Mouse (Mus musculus): ENCODE results near the gene Ndufs7. TPM values are rescaled to one million over a fixed set of nuclear protein-coding genes. Genes with fewer than 3 reads are reported as not detected.

The Ndufs7 gene
- 488 and 508 TPM in 2 replicates for polyA plus RNA-seq (2015; fragmentation: Nextera tagmentation; extraction: Ambion mirVana)

DNA sequence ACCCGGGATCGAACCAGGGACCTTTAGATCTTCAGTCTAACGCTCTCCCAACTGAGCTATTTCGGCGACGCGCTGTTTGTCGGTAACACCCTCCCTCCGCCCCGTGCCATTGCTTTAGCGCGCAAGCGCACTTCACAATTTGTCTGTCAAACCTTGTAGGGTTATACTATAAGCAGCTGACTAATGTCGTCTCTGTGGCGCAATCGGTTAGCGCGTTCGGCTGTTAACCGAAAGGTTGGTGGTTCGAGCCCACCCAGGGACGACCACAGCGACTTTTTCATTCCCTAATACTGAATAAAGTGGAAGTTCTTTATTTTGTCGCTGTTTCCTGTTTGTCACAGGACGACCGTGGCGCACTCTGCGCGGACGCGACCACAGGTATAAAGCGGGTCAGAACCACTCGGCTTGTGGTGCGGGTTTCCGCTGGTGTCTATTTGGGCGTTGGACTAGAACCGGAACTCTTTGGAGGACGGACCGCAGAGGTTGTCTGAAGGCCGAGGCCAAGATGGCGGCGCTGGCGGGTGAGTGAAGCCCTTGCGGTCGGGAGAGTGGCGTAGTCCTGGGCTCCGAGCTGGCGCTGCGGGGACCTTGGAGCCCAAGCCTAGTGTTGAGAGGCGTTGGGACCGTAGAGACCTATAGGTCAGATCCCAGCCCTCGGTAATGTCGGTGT is at the start of gene Ndufs7:
Ndufs7 (plus strand) TSS at position 151 of the 670 bp plus-strand sequence.

DNA sequence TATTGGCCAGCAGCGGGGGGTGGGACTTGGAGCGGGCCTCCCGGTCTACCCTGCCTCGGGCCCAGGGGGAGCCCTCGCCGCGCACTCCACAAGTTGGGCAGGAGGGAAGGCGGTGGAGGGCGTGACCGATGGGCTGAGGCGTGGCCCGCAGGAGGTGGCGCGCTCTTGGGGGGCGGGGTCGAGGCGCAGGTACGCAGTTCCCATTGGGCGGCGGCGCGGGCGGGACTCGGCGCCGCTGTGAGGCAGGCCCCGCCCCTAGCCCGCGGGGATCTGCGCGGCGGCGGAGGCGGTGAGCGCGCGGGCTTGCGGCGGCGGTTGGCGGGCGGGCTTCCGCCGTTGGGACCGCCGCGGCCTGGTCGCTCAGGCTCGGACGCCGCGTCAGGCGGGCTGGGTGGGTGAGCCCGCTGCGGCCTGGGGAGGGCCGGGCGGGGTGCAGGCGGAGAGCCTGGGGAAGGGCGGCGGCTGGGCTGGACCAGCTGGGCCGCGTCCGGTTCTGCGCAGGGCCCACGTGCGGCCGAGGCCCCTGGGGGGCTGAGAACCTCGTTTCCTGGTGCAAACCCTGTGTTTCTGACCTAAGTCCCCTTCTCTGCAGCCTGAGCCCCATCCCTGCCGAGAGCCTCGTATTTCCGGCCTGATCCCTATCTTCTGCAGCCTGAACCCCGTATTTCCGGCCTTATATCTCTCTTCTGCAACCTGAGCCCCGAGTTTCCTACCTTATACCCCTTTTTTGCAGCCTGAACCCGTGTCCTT is 22.3 kb upstream of the Ndufs7 start, which contains the start of gene Mum1:
Mum1 (plus strand) TSS at position 19 of the 750 bp plus-strand sequence.

DNA sequence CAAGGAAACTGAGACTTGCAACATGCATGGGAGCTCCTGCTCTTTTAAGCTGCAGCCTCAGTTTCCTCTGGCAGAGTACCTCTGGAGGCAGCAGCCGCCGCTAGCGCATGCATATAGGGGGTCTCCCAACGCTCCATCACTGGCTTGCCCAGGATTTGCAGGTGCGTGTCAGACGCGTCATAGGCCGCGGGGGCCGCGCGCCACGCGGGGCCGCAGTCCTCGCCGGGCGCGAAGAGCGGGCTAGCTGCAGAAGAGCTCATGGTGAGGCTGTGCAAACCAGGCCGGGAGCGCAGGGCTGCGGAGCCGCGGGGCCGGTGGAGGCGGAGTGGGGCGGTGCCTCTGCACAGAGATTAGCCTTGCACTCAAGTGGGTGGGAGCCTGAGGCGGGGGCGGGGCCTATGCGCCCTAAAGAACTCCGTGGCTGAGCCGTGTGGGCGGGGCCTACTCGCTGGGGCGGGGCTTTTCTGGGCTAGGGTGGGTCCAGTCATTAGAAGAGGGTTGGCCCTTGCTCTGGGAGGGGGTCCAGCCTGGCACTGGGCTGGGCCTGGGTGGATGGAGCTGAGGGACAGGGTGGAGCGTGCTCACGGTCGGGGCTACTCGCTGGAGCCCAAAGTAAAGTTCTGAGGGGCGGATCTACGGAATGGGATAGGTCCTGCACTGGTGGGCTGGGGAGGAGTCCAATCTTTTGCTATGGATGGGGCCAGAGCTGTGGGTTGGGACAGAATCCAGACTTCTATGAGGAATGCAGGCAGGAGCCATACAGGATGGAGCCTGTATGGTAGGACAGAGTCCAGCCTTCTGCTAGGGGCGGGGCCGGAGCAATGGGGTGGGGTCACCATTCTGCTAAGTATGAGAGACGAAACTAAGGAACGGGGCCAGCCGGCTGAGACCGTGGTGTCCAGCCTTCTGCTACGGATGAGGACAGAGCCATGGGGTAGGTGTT is 12.0 kb downstream of the Ndufs7 start, which contains the start of the genes Gamt and Dazap1:
Gamt (minus strand) TSS at position 371 of the 943 bp plus-strand sequence.
Dazap1 (plus strand) TSS at position 845 of the 943 bp plus-strand sequence.

DNA sequence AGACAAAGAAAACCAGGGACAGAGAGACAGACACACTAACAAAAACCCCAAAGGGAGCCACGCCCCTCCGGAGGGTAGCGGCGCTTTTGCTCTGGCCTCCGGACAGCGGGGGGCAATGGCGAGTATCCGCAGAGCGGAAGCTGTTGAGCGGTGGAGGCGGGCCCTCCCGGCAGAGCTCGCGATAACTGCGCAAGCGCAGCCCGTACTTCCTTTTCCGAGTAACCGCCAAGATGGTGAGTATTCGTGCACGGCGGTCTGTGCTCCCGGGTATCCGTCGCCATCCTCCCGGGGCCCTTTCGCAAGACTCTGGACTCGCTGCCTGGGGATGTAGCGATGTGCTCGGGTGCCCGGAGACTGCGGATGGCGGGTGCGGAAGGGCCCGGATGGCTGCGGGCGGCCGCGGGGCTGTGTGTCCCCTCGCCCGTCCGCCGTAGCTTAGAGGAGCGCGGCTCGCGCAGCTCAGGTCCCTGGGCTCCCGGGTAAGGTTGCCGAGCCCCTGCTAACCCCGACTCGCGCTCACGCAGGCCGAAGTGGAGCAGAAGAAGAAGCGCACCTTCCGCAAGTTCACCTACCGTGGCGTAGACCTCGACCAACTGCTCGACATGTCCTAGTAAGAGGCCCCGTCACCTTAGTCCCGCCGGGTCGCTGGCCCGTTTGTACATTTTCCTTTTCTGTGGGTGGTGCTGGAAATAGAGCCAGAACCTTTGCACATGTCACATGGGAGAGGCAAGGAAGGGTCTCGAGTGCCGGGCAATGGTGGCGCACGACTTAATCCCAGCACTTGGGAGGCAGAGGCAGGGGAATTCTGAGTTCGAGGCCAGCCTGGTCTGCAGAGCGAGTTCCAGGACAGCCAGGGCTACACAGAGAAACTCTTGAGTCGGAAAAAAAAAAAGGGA is 43.6 kb downstream of the Ndufs7 start, which contains the start of gene Rps15:
Rps15 (plus strand) TSS at position 203 of the 896 bp plus-strand sequence.

DNA sequence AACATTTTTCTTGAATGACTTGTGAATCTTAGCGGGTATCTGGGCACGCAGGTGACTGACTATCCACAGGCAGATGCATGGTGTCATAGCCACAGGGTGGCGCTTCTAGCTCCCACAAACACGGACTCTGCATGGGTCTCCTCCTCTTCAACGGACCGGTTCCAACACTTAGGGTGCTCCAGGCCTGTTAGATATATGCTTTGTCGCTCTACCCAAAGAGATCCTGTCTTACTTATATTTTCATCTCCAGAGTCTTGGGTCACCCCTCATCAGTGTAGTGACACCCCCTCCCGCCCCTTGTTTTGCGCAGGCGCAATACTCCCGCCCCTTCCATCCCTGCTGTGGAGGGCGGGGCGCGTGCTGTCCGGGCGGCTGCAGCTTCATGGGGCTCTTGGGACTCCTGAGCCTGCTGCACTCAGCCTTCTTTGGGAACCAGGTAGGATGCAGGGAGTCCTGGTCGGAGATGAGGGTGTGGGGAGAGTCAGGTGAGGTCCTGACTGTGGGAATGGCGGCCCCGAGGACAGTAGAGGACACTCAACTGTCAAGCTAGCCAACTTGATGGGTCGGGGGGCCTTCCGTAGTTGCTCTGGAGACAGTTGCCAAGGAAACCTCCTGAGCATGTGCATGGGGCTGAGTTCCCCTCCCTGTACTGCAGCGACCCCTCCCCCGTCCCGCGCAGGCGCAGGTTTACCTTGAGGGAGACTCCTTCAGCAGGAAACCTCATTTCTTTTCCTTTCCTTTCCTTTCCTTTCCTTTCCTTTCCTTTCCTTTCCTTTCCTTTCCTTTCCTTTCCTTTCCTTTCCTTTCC is 46.9 kb downstream of the Ndufs7 start, which contains the start of gene Apc2:
Apc2 (plus strand) TSS at position 360 of the 808 bp plus-strand sequence.

Small RNA genes within 50 kb of the gene (microRNA-seq; reads per million reads assigned to microRNA genes)
- gene Mir6911: 0.87 reads per million

Other genes with a start within 250 kb of the Ndufs7 start
- gene Arhgap45, start 232.5 kb upstream of the Ndufs7 start, polyA plus RNA-seq (2015; fragmentation: Nextera tagmentation; extraction: Ambion mirVana): 1.9 TPM in 2 replicates
- gene Polr2e, start 209.3 kb upstream of the Ndufs7 start, polyA plus RNA-seq (2015; fragmentation: Nextera tagmentation; extraction: Ambion mirVana): 138 and 143 TPM in 2 replicates
- 738 and 765 TPM in 2 replicates for gene Gpx4, start 202.0 kb upstream of the Ndufs7 start, polyA plus RNA-seq (2015; fragmentation: Nextera tagmentation; extraction: Ambion mirVana)
- 8.5 and 9.0 TPM in 2 replicates for gene Sbno2, start 143.6 kb upstream of the Ndufs7 start, polyA plus RNA-seq (2015; fragmentation: Nextera tagmentation; extraction: Ambion mirVana)
- gene Stk11, start 133.3 kb upstream of the Ndufs7 start, polyA plus RNA-seq (2015; fragmentation: Nextera tagmentation; extraction: Ambion mirVana): 14.6 and 18.3 TPM in 2 replicates
- gene Atp5d, start 110.5 kb upstream of the Ndufs7 start, polyA plus RNA-seq (2015; fragmentation: Nextera tagmentation; extraction: Ambion mirVana): 803 and 819 TPM in 2 replicates
- gene Cbarp, start 108.3 kb upstream of the Ndufs7 start, polyA plus RNA-seq (2015; fragmentation: Nextera tagmentation; extraction: Ambion mirVana): 110 and 138 TPM in 2 replicates
- gene Midn, start 100.8 kb upstream of the Ndufs7 start, polyA plus RNA-seq (2015; fragmentation: Nextera tagmentation; extraction: Ambion mirVana): 16.4 and 21.8 TPM in 2 replicates
- gene Cirbp, start 83.1 kb upstream of the Ndufs7 start, polyA plus RNA-seq (2015; fragmentation: Nextera tagmentation; extraction: Ambion mirVana): 566 and 579 TPM in 2 replicates
- gene 1600002K03Rik, start 76.2 kb upstream of the Ndufs7 start, polyA plus RNA-seq (2015; fragmentation: Nextera tagmentation; extraction: Ambion mirVana): 6.4 and 8.1 TPM in 2 replicates
- gene Efna2, start 69.6 kb upstream of the Ndufs7 start, polyA plus RNA-seq (2015; fragmentation: Nextera tagmentation; extraction: Ambion mirVana): 28.7 and 30.4 TPM in 2 replicates
- 37.7 and 42.6 TPM in 2 replicates for gene Mum1, start 22.7 kb upstream of the Ndufs7 start, polyA plus RNA-seq (2015; fragmentation: Nextera tagmentation; extraction: Ambion mirVana)
- gene Gamt, start 11.9 kb downstream of the Ndufs7 start, polyA plus RNA-seq (2015; fragmentation: Nextera tagmentation; extraction: Ambion mirVana): 28.8 and 33.0 TPM in 2 replicates
- gene Dazap1, start 12.4 kb downstream of the Ndufs7 start, polyA plus RNA-seq (2015; fragmentation: Nextera tagmentation; extraction: Ambion mirVana): 32.5 and 35.2 TPM in 2 replicates
- 656 and 679 TPM in 2 replicates for gene Rps15, start 43.3 kb downstream of the Ndufs7 start, polyA plus RNA-seq (2015; fragmentation: Nextera tagmentation; extraction: Ambion mirVana)
- 70.9 and 88.2 TPM in 2 replicates for gene Apc2, start 46.9 kb downstream of the Ndufs7 start, polyA plus RNA-seq (2015; fragmentation: Nextera tagmentation; extraction: Ambion mirVana)
- 37.1 and 37.5 TPM in 2 replicates for gene 2310011J03Rik, start 71.4 kb downstream of the Ndufs7 start, polyA plus RNA-seq (2015; fragmentation: Nextera tagmentation; extraction: Ambion mirVana)
- gene Pcsk4, start 80.4 kb downstream of the Ndufs7 start, polyA plus RNA-seq (2015; fragmentation: Nextera tagmentation; extraction: Ambion mirVana): 11.0 and 13.5 TPM in 2 replicates
- gene Reep6, start 80.8 kb downstream of the Ndufs7 start, polyA plus RNA-seq (2015; fragmentation: Nextera tagmentation; extraction: Ambion mirVana): 5.6 and 5.7 TPM in 2 replicates
- 3.5 and 4.6 TPM in 2 replicates for gene Adamtsl5, start 99.3 kb downstream of the Ndufs7 start, polyA plus RNA-seq (2015; fragmentation: Nextera tagmentation; extraction: Ambion mirVana)
- gene Plk5, start 107.3 kb downstream of the Ndufs7 start, polyA plus RNA-seq (2015; fragmentation: Nextera tagmentation; extraction: Ambion mirVana): 8.5 and 8.6 TPM in 2 replicates
- 13.1 and 15.0 TPM in 2 replicates for gene Mex3d, start 138.5 kb downstream of the Ndufs7 start, polyA plus RNA-seq (2015; fragmentation: Nextera tagmentation; extraction: Ambion mirVana)
- 161 and 183 TPM in 2 replicates for gene Mbd3, start 150.4 kb downstream of the Ndufs7 start, polyA plus RNA-seq (2015; fragmentation: Nextera tagmentation; extraction: Ambion mirVana)
- 1,108 and 1,127 TPM in 2 replicates for gene Uqcr11, start 157.7 kb downstream of the Ndufs7 start, polyA plus RNA-seq (2015; fragmentation: Nextera tagmentation; extraction: Ambion mirVana)
- gene Tcf3, start 184.5 kb downstream of the Ndufs7 start, polyA plus RNA-seq (2015; fragmentation: Nextera tagmentation; extraction: Ambion mirVana): 28.8 and 32.2 TPM in 2 replicates
- 0.34 and 0.56 TPM in 2 replicates for gene Onecut3, start 245.7 kb downstream of the Ndufs7 start, polyA plus RNA-seq (2015; fragmentation: Nextera tagmentation; extraction: Ambion mirVana)

Data from neural tube, postnatal 0 days (tissue).